Mouse (Mus musculus) forebrain, embryonic 14.5 days (tissue): Measurements from ENCODE around the gene Rnf213. TPM values are rescaled to one million over a fixed set of nuclear protein-coding genes. Genes with fewer than 3 reads are reported as not detected.

Experiments used
- ATAC-seq: fragments of 200-750 bp; cut with Nextera tagmentation; 2 replicates; pipeline ENCODE4 v1.8.0; 2017; ENCODE audit warnings: mild to moderate bottlenecking, moderate library complexity
- DNase-seq: peaks from one replicate; pipeline ENCODE4 v3.0.0-alpha.2; 2015; ENCODE audit warnings: low spot score
- H3K27ac ChIP-seq: fragments of 300-500 bp; sonication (generic); 2 replicates; pipeline ENCODE4 v1.5.1; 2014; ENCODE audit warnings: low read depth, mild to moderate bottlenecking, control low read depth, low read length, moderate library complexity
- H3K27me3 ChIP-seq: fragments of 300-500 bp; sonication (generic); replicated peaks from 2 replicates; pipeline ENCODE4 v1.6.1; 2014; ENCODE audit warnings: low read length, control low read depth, mixed read lengths; ENCODE audit not compliant: control insufficient read depth, insufficient read depth
- H3K36me3 ChIP-seq: fragments of 300-500 bp; sonication (generic); 2 replicates; pipeline ENCODE4 v1.6.1; 2014; ENCODE audit warnings: low read length, control low read depth; ENCODE audit not compliant: control insufficient read depth, insufficient read depth
- H3K4me1 ChIP-seq: fragments of 300-500 bp; sonication (generic); 2 replicates; pipeline ENCODE4 v1.6.1; 2014; ENCODE audit warnings: antibody characterized with exemption, low read length, control low read depth; ENCODE audit not compliant: control insufficient read depth, insufficient read depth
- H3K4me2 ChIP-seq: fragments of 300-500 bp; sonication (generic); 2 replicates; pipeline ENCODE4 v1.6.1; 2014; ENCODE audit warnings: mild to moderate bottlenecking, control low read depth, low read length
- H3K4me3 ChIP-seq: fragments of 300-500 bp; sonication (generic); 2 replicates; pipeline ENCODE4 v1.5.1; 2014; ENCODE audit warnings: low read depth, low read length, control low read depth
- H3K9ac ChIP-seq: fragments of 300-500 bp; sonication (generic); 2 replicates; pipeline ENCODE4 v1.6.1; 2014; ENCODE audit warnings: mild to moderate bottlenecking, low read length, control low read depth, moderate library complexity
- H3K9me3 ChIP-seq: fragments of 300-500 bp; sonication (generic); replicated peaks from 2 replicates; pipeline ENCODE4 v1.6.1; 2016; ENCODE audit warnings: low read length, control low read depth, mixed read lengths; ENCODE audit not compliant: control insufficient read depth
- WGBS: fragments of 180-500 bp; shearing (Covaris S2); extraction: QIAGEN DNeasy Blood & Tissue Kit; methylation state at CpG from one replicate; pipeline ENCODE4 v1.1.7; 2014; 5-methylcytosine and 5-hydroxymethylcytosine counted together
- polyA plus RNA-seq: library from polyadenylated mRNA; unstranded; fragments of >200 nt; fragmentation: Nextera tagmentation; extraction: Ambion mirVana; gene quantifications from 2 replicates; pipeline ENCODE4 v1.2.1, GENCODE M21; 2014

The Rnf213 gene
- polyA plus RNA-seq, 1 experiment from 2014 or later: 1.5 TPM

DNA sequence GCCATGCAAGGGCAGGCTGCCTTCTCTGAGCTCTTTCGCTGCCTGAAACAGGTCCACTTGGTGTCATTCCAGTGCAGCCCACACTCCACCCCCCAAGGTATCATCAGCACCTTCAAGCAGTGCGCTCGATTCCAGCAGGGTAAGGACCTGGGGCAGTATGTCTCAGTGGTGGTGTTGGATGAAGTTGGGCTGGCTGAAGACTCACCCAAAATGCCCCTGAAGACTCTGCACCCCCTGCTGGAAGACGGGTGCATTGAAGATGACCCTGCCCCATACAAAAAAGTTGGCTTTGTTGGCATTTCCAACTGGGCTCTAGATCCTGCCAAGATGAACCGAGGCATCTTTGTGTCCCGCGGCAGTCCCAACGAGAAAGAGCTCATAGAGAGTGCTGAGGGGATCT lies 49.3 kb downstream of the Rnf213 start:
- Histone ChIP-seq H3K9me3 (no peaks in the 10 kb centered on the region), H3K4me3 (no peak overlapping the region), H3K4me2 (no peak overlapping the region), H3K27me3 (no peaks in the 10 kb centered on the region), H3K9ac (no peak overlapping the region), H3K27ac (no peak overlapping the region), H3K36me3 (no peaks in the 10 kb centered on the region), H3K4me1 (no peaks in the 10 kb centered on the region)
- ATAC-seq (no peak), DNase-seq (no peak)
- 93% methylated on average over 8 of the region's 8 CpGs for WGBS

DNA sequence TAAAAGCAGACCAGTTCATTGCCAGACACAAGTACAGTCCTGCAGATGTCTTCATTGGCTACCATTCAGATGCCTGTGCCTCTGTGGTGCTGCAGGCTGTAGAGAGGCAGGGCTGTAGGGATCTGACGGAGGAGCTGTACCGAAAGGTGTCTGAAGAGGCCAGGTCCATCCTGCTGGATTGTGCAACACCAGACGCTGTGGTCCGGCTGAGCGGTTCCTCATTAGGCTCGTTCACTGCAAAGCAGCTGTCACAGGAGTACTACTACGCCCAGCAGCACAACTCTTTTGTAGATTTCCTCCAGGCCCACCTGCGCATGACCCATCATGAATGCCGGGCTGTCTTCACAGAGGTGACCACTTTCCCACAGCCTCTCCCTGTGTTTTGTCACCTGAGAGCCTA lies 50.5 kb downstream of the Rnf213 start:
- Histone ChIP-seq H3K36me3 (no peaks in the 10 kb centered on the region), H3K27me3 (no peaks in the 10 kb centered on the region), H3K9me3 (no peaks in the 10 kb centered on the region), H3K4me1 (no peaks in the 10 kb centered on the region), H3K27ac (no peak overlapping the region), H3K4me3 (no peak overlapping the region), H3K9ac (no peak overlapping the region), H3K4me2 (no peak overlapping the region)
- DNase-seq (no peak), ATAC-seq (no peak)
- WGBS: 93% methylated on average over 9 of the region's 9 CpGs

DNA sequence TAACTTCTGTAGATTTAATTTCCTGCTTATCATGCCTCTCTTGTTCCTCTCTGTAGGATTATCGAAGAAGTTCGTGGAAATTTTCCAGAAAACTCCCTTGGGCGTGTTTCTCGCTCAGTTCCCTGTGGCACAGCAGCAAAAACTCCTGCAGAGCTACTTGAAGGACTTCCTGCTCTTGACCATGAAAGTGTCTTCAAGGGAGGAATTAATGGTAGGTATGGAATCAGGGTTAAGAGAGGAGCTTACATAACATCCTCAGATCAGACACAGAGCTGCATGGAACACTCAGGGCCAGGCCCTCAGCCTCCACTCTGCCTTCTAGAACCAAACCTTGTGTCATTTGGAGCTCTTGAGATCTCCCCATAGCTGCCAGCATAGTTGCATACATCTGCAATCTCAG lies 63.2 kb downstream of the Rnf213 start:
- ATAC-seq (no peak), DNase-seq (no peak)
- no peaks in the 10 kb centered on the region for H3K36me3 ChIP-seq
- H3K9me3 ChIP-seq: no peaks in the 10 kb centered on the region
- H3K27me3 ChIP-seq: no peaks in the 10 kb centered on the region
- H3K4me2 ChIP-seq: no peak overlapping the region
- H3K4me3 ChIP-seq: no peak overlapping the region
- no peak overlapping the region for H3K27ac ChIP-seq
- H3K9ac ChIP-seq: no peak overlapping the region
- 90% methylated on average over 4 of the region's 4 CpGs for WGBS
- H3K4me1 ChIP-seq: no peaks in the 10 kb centered on the region

DNA sequence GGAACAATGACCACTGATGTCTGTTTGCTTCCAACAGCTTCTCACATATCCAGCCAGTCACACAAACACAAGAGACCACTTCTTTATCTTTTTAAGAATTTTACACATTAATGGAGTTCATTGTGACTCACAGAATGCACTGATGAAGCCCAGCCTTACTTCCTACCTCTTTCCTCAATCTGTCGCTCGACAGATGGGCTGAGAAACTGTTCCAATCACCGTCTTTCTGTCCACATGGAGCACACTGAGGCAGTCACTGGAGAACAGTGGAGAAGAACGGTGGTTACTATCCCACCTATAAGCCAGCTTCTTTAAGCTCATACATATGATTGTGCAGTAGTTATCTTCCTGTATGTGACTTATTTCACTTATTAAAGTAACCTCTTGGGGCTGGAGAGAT lies 85.0 kb downstream of the Rnf213 start:
- Histone ChIP-seq H3K4me3 (no peak overlapping the region), H3K4me2 (no peak overlapping the region), H3K9me3 (no peaks in the 10 kb centered on the region), H3K9ac (no peak overlapping the region), H3K36me3 (no peaks in the 10 kb centered on the region), H3K4me1 (no peaks in the 10 kb centered on the region), H3K27me3 (no peaks in the 10 kb centered on the region), H3K27ac (no peak overlapping the region)
- ATAC-seq: no peak
- DNase-seq: no peak
- 93% methylated on average over 4 of the region's 4 CpGs for WGBS

DNA sequence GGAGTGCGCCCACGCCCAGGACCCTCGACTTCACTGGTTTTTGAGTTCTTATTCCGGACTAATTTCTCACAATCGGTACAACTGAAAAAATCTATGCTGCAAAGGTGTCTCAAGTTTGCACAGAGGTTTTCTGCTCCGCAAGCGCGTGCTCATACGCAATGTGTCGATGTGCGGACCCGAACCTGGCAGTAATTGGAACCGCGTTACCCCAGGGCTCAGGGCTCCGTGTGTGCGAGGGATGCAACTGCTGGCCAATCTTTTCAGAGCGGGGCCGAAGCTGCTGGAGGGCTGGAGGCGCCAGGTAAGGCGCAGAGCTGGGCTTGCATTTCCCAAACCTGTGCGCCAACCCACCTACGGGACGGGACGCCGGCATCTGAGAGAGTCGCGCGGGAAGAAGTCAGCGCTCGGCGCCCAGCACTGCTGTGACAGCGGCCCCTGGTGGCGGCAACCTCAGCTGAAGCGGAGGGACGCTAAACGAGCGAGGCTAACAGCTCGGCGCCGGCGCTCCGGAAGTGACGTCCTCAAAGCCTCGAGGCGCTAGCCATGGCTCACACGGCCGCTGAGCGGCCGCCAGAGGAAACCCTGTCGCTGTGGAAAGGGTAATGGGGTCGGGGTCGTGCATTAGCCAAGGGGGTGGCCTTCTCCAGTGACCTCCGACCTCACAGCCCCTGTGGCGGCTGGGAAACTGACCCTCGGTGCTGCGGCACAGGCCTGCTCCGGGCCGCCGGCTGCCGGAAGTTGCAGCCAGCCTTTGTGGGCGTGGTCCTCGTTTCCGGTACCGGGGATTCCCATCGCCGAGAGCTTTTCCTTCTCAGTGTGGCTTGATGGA lies 98.2 kb downstream of the Rnf213 start, which contains the start of gene Endov:
TSS of gene Endov (plus strand) at position 487 of the 829 bp plus-strand sequence.
- H3K4me1 ChIP-seq: peaks cover 13% of the 10 kb centered on the region
- peak within 1 kb of the TSS; percentile 74 for H3K4me3 ChIP-seq
- peak within 1 kb of the TSS; percentile 84 for H3K27ac ChIP-seq
- H3K36me3 ChIP-seq: no peaks in the 10 kb centered on the region
- ATAC-seq: peak; percentile 98
- peak; percentile 99 for DNase-seq
- 2% methylated on average over 59 of the region's 66 CpGs for WGBS
- peak within 1 kb of the TSS; percentile 93 for H3K9ac ChIP-seq
- no peaks in the 10 kb centered on the region for H3K27me3 ChIP-seq
- no peaks in the 10 kb centered on the region for H3K9me3 ChIP-seq
- H3K4me2 ChIP-seq: peak within 1 kb of the TSS; percentile 92

DNA sequence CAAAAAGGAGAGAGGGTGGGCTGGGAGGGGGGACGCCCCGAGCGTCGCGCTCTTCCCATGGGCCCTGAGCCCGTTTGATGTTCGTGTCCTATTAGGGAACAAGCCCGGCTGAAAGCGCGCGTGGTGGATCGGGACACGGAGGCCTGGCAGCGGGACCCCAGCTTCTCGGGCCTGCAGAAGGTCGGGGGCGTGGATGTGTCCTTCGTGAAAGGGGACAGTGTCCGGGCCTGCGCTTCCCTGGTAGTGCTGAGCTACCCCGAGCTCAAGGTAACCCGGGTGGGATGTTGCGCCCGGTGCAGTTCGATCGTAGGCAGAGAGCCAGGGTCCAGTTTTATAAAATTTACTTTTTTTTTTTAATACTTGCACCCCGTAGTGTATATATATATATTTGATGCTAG lies 98.8 kb downstream of the Rnf213 start:
- H3K27ac ChIP-seq: peak overlapping the region; percentile 84
- no peaks in the 10 kb centered on the region for H3K27me3 ChIP-seq
- ATAC-seq: no peak
- H3K4me2 ChIP-seq: peak overlapping the region; percentile 92
- 5% methylated on average over 27 of the region's 27 CpGs for WGBS
- no peaks in the 10 kb centered on the region for H3K9me3 ChIP-seq
- no peaks in the 10 kb centered on the region for H3K36me3 ChIP-seq
- peaks cover 13% of the 10 kb centered on the region for H3K4me1 ChIP-seq
- H3K4me3 ChIP-seq: peak overlapping the region; percentile 74
- DNase-seq: no peak
- peak overlapping the region; percentile 93 for H3K9ac ChIP-seq

DNA sequence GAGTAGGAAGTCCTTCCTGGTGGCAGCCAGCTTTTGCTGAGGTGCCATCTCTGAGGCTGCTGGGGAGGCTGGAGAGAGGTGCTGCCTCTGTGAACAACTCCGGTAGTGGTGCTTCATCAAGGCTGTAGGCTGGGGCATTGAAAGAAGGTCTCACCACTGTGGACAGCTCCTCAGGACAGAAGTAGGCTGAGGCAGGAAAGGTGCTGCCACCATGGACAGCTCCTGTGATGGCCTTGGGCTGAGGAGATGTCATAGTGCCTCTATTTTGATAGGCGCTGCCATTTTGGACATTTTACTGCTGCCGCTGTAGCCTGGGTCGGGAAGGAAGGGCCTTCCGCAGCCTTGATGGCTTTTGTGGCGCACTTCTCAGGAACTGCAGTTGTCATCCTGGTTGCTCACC lies 99.9 kb downstream of the Rnf213 start:
- Histone ChIP-seq H3K4me3 (peak overlapping the region; percentile 74; the same call in 1 of the 2 replicates), H3K36me3 (peaks cover 6% of the 10 kb centered on the region; the same call in 1 of the 2 replicates), H3K4me1 (peaks cover 13% of the 10 kb centered on the region), H3K27ac (no peak overlapping the region), H3K9me3 (no peaks in the 10 kb centered on the region), H3K9ac (peak overlapping the region; percentile 93), H3K4me2 (peak overlapping the region; percentile 92), H3K27me3 (no peaks in the 10 kb centered on the region)
- 93% methylated on average over 6 of the region's 6 CpGs for WGBS
- DNase-seq (no peak), ATAC-seq (no peak)

DNA sequence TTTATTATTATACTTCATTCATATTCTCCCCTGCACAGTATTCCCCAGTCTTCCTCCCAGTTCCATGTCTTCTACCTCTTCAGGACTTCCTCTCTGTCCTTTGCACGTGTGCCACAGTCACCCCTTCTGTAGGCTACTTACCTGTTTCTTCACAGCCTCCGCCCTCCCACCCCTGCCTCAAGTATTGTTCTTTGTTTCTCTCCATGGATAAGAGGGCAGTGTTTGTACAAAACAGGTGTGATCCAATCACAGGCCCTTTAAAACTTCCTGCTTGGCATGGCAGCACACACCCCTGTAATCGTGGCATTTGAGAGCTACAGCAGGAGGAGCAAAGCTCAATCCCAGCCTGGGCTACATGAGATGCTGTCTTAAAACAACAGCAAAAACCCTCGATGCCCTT lies 100.6 kb downstream of the Rnf213 start:
- H3K36me3 ChIP-seq: peaks cover 11% of the 10 kb centered on the region
- H3K9me3 ChIP-seq: no peaks in the 10 kb centered on the region
- no peak overlapping the region for H3K4me2 ChIP-seq
- no peak overlapping the region for H3K9ac ChIP-seq
- 79% methylated on average over 4 of the region's 4 CpGs for WGBS
- H3K4me3 ChIP-seq: no peak overlapping the region
- H3K4me1 ChIP-seq: peaks cover 13% of the 10 kb centered on the region
- DNase-seq: no peak
- H3K27ac ChIP-seq: no peak overlapping the region
- ATAC-seq: no peak
- no peaks in the 10 kb centered on the region for H3K27me3 ChIP-seq

DNA sequence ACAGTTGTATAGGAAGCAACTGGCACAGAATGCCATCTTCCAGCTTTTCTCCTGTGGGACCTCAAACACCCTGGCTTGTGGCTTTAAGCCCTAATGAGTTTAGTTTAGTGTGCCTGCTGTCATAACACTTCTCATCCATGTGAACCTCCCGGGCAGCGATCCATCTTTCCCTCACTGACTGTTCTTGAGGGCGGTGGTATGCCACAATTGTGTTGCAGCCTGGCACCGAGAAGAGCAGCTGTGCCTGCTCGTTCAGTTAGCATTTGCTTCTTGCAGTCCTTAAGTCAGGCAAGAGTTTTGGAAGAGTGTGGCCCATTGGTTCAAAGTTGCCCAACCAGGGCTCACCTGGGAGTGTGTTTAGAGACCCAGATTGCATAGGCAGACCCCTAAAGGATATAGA lies 103.2 kb downstream of the Rnf213 start:
- Histone ChIP-seq H3K27ac (no peak overlapping the region), H3K4me1 (peaks cover 8% of the 10 kb centered on the region), H3K9ac (no peak overlapping the region), H3K36me3 (peaks cover 33% of the 10 kb centered on the region), H3K4me3 (no peak overlapping the region), H3K9me3 (no peaks in the 10 kb centered on the region), H3K4me2 (no peak overlapping the region), H3K27me3 (no peaks in the 10 kb centered on the region)
- no peak for DNase-seq
- no peak for ATAC-seq
- WGBS: 81% methylated on average over 5 of the region's 5 CpGs
